In the genomic region with DNA sequence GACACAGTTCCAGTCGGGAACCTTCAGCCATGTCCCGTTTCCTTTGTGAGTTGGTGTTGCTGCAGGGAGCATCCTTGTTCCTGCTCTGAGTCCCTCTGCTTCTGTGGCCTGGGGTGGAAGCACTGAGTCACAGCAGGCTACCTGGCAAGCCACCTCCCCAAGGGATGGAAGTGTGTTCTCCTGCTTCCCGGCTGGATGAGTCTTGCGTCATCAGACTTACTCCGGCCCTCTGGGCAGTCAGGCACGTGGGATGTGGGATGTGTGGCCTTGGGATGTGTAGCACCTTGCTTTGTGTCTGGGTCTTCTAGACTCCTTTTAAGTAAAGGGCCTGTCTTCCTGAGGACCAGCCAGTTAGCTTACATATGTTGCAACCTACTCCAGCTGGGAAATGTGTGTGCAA, we compare ENCODE assay signal across 1 mouse cellular context.
TF ChIP-seq lines count a peak whose summit lies in the region.

No protein-coding gene starts in this region.

TF ChIP-seq in ES-E14, 5 proteins besides CTCF, POLR2A, EP300 and RAD21:
- TF ChIP-seq ZC3H11A (IDR thresholded peaks at IDR 0.05; ENCODE audit: borderline replicate concordance, low read depth, low read length) (no peak), HCFC1 (IDR thresholded peaks at IDR 0.05; ENCODE audit: borderline replicate concordance, insufficient read depth, low read length) (no peak), CHD2 (IDR thresholded peaks at IDR 0.05; ENCODE audit: low read depth, low read length) (no peak), ZNF384 (IDR thresholded peaks at IDR 0.05; ENCODE audit: low read depth, low read length) (no peak), MAFK (IDR thresholded peaks at IDR 0.05; ENCODE audit: insufficient read depth, low read depth, low read length) (no peak)
